Comparison of ENCODE assay signal across 8 mouse cellular contexts in the genomic region with DNA sequence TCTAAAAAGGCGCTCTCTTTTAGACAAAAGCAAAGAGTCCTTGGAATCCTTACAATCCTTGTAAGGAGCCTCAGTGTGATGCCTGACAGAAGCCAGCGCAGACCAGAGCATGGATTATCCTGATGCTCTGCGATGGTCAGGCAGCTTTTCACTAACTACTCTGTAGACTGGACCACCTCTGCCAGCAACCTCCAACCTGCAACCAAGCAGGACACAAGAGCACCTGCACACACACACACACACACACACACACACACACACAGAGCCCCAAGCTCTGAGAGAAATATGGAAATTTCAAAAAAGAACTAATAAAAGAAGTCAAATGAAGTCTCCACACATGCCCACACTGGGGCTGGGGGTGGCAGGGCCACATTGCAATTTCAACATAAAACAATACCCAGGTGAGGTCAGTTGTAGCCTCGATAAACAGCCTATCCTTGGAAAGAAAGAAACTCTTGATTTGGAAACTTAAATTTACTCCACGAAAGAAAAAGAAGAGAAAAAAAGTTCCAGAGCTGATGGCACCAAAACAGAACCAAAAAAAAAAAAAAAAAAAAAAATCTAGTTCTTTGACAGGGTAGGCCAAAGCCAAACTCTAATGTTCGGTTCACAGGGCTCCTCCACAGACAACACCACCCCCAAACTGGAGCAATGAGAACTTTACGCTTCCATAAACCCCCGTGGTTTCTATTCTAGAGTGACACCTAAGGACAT. TPM values are rescaled to one million over a fixed set of nuclear protein-coding genes. Genes with fewer than 3 reads are reported as not detected.
A peak's percentile ranks its signal among the peaks of the same experiment; 100 is the strongest.
DNase-seq lines count a peak whose midpoint lies in the region; ATAC-seq and TF ChIP-seq lines count a peak whose summit lies in the region.

No protein-coding gene starts in this region.

- TF ChIP-seq POLR2A in kidney, adult 2 months (IDR thresholded peaks at IDR 0.05; ENCODE audit: low read depth, low read length): no peak
- TF ChIP-seq POLR2A in bone marrow, adult 2 months (IDR thresholded peaks at IDR 0.05; ENCODE audit: borderline replicate concordance, control insufficient read depth, low read depth, low read length): no peak

- no peak for TF ChIP-seq CTCF in kidney, adult 2 months (conservative IDR thresholded peaks at IDR 0.05; ENCODE audit: insufficient read depth, insufficient read length, low read depth, low read length)
- TF ChIP-seq CTCF in bone marrow, adult 2 months (IDR thresholded peaks at IDR 0.05; ENCODE audit: control insufficient read depth, insufficient read depth, low read length): no peak

- peak overlapping the region; percentile 92 for H3K27ac ChIP-seq in kidney, adult 2 months (ENCODE audit: insufficient read depth, low read depth, low read length)
- H3K27ac ChIP-seq in bone marrow, adult 2 months (ENCODE audit: control insufficient read depth, insufficient read depth, low read depth, low read length, poor library complexity): peak overlapping the region; percentile 77
- H3K27ac ChIP-seq in hindbrain, embryonic 10.5 days: peak overlapping the region; percentile 100
- H3K27ac ChIP-seq in midbrain, embryonic 12.5 days (replicated peaks): peak overlapping the region; percentile 97; the same call in 1 of the 2 replicates

- no peak for DNase-seq in kidney, adult 2 months
- no peak for DNase-seq in kidney, postnatal 25 days
- no peak for DNase-seq in hindbrain, embryonic 10.5 days (ENCODE audit: low spot score)
- no peak for DNase-seq in layer of hippocampus, adult 8-10 months (ENCODE audit: low spot score in 2 of 2)
- no peak for DNase-seq in urinary bladder, postnatal 36 days (ENCODE audit: low spot score in 2 of 2)
- no peak for DNase-seq in urinary bladder, postnatal 25 days (ENCODE audit: low spot score)

- H3K4me2 ChIP-seq in midbrain, embryonic 12.5 days (replicated peaks): peak overlapping the region; percentile 88

- no peaks in the 10 kb centered on the region for H3K27me3 ChIP-seq in kidney, adult 2 months (replicated peaks; ENCODE audit: control insufficient read depth, insufficient read depth, low read length)
- no peaks in the 10 kb centered on the region for H3K27me3 ChIP-seq in hindbrain, embryonic 10.5 days (ENCODE audit: insufficient read depth, poor library complexity, severe bottlenecking)
- H3K27me3 ChIP-seq in midbrain, embryonic 12.5 days: no peaks in the 10 kb centered on the region

- no peak for ATAC-seq in midbrain, embryonic 12.5 days (ENCODE audit: low FRiP score, low read depth)

- H3K4me1 ChIP-seq in kidney, adult 2 months (ENCODE audit: control insufficient read depth, insufficient read depth, low read length): peaks cover 27% of the 10 kb centered on the region
- H3K4me1 ChIP-seq in bone marrow, adult 2 months (ENCODE audit: control insufficient read depth, insufficient read depth, low read length): no peaks in the 10 kb centered on the region; the same call in 1 of the 2 replicates
- H3K4me1 ChIP-seq in hindbrain, embryonic 10.5 days (replicated peaks): peaks cover 46% of the 10 kb centered on the region
- peaks cover 37% of the 10 kb centered on the region for H3K4me1 ChIP-seq in midbrain, embryonic 12.5 days

- H3K4me3 ChIP-seq in kidney, adult 2 months (ENCODE audit: insufficient read depth, low read depth, low read length): peak overlapping the region; percentile 80
- H3K4me3 ChIP-seq in bone marrow, adult 2 months (replicated peaks; ENCODE audit: control insufficient read depth, low read depth, low read length): peak overlapping the region; percentile 69
- peak overlapping the region; percentile 97 for H3K4me3 ChIP-seq in hindbrain, embryonic 10.5 days
- H3K4me3 ChIP-seq in midbrain, embryonic 12.5 days: peak overlapping the region; percentile 99

- 31% methylated on average over 8 of the region's 8 CpGs for WGBS in kidney, adult 2 months
- 32% methylated on average over 8 of the region's 8 CpGs for WGBS in bone marrow, adult 2 months
- WGBS in hindbrain, embryonic 10.5 days: 51% methylated on average over 8 of the region's 8 CpGs
- WGBS in midbrain, embryonic 12.5 days: 41% methylated on average over 8 of the region's 8 CpGs

- H3K36me3 ChIP-seq in kidney, adult 2 months (ENCODE audit: control insufficient read depth, insufficient read depth, low read length): no peaks in the 10 kb centered on the region
- peaks cover 13% of the 10 kb centered on the region for H3K36me3 ChIP-seq in hindbrain, embryonic 10.5 days
- H3K36me3 ChIP-seq in midbrain, embryonic 12.5 days: no peaks in the 10 kb centered on the region

- no peaks in the 10 kb centered on the region for H3K9me3 ChIP-seq in hindbrain, embryonic 10.5 days
- H3K9me3 ChIP-seq in midbrain, embryonic 12.5 days: no peaks in the 10 kb centered on the region

- peak overlapping the region; percentile 100 for H3K9ac ChIP-seq in midbrain, embryonic 12.5 days (replicated peaks)

RNA-seq across cellular contexts. Expression of gene Ino80d, which starts 2.2 kb away (rescaled TPM):
- polyA plus RNA-seq in kidney, adult 2 months (2012; rRNA removed): 8.1 and 10.0 TPM in 2 replicates
- 17.8 and 33.3 TPM in 2 replicates for polyA plus RNA-seq in bone marrow, adult 2 months (2011; ENCODE audit: insufficient read depth, insufficient read length, low replicate concordance, missing spikeins)
- polyA plus RNA-seq in hindbrain, embryonic 10.5 days (2016; fragmentation: Nextera tagmentation; extraction: Ambion mirVana): 9.6 and 12.3 TPM in 2 replicates
- 11.8 and 12.4 TPM in 2 replicates for polyA plus RNA-seq in midbrain, embryonic 12.5 days (2016; fragmentation: Nextera tagmentation; extraction: Ambion mirVana)
- total RNA-seq in layer of hippocampus, adult 8-10 months (2022): 10 to 100 TPM; 28.1 to 36.1 (median 32.4) TPM
